Mouse (Mus musculus) embryo, embryonic 9.5 days (tissue): ENCODE data around the gene Ubxn6.
"Not testable (repeated sequence)": the region's sequence is repeated elsewhere in the genome, so short reads cannot be mapped to it uniquely, and the experiment has no call there.

ENCODE experiments used
- DNase-seq: peaks from one replicate; pipeline ENCODE4 v3.0.0-alpha.2; 2017; ENCODE audit errors: extremely low spot score

Ubxn6 gene

GRCm38 (mm10) chr17:56074827-56075208 is at the start of gene Ubxn6:
TSS of gene Ubxn6 (minus strand) at chr17:56075028.
- DNase-seq, result peak; percentile 92

- no peak for DNase-seq
Observed at GRCm38 (mm10) chr17:56123681-56124340, 49.0 kb upstream of the Ubxn6 start.

- DNase-seq, result no peak
Observed at GRCm38 (mm10) chr17:56123161-56123560, 48.3 kb upstream of the Ubxn6 start.

- no peak for DNase-seq
Observed at GRCm38 (mm10) chr17:56121826-56122225, 47.0 kb upstream of the Ubxn6 start, which contains the start of gene Lrg1. TSS of gene Lrg1 (minus strand) at chr17:56122001.

- DNase-seq, result no peak
Observed at GRCm38 (mm10) chr17:56119981-56120880, 45.4 kb upstream of the Ubxn6 start.

GRCm38 (mm10) chr17:56119431-56119830 is 44.6 kb upstream of the Ubxn6 start:
- no peak for DNase-seq

- peak; percentile 53 for DNase-seq
Observed at GRCm38 (mm10) chr17:56117251-56117710, 42.5 kb upstream of the Ubxn6 start, which contains the start of gene Plin5. TSS of gene Plin5 (minus strand) at chr17:56117596.

- no peak for DNase-seq
Observed at GRCm38 (mm10) chr17:56116193-56116592, 41.4 kb upstream of the Ubxn6 start.

GRCm38 (mm10) chr17:56112743-56113142 is 37.9 kb upstream of the Ubxn6 start:
- DNase-seq, result no peak

- DNase-seq, result peak; percentile 64
Observed at GRCm38 (mm10) chr17:56111864-56112263, 37.0 kb upstream of the Ubxn6 start.

GRCm38 (mm10) chr17:56111021-56111420 is 36.2 kb upstream of the Ubxn6 start:
- no peak for DNase-seq

GRCm38 (mm10) chr17:56110571-56110970 is 35.7 kb upstream of the Ubxn6 start:
- no peak for DNase-seq

- no peak for DNase-seq
Observed at GRCm38 (mm10) chr17:56109219-56110051, 34.6 kb upstream of the Ubxn6 start, which contains the start of gene Plin4. TSS of gene Plin4 (minus strand) at chr17:56109803.

GRCm38 (mm10) chr17:56108334-56109044 is 33.7 kb upstream of the Ubxn6 start:
- no peak for DNase-seq

GRCm38 (mm10) chr17:56107736-56108135 is 32.9 kb upstream of the Ubxn6 start:
- no peak for DNase-seq

- no peak for DNase-seq
Observed at GRCm38 (mm10) chr17:56106981-56107380, 32.2 kb upstream of the Ubxn6 start.

GRCm38 (mm10) chr17:56106436-56106835 is 31.6 kb upstream of the Ubxn6 start:
- DNase-seq, result not testable (repeated sequence)

GRCm38 (mm10) chr17:56104821-56105220 is 30.0 kb upstream of the Ubxn6 start:
- not testable (repeated sequence) for DNase-seq

GRCm38 (mm10) chr17:56103465-56104285 is 28.8 kb upstream of the Ubxn6 start:
- no peak for DNase-seq

- no peak for DNase-seq
Observed at GRCm38 (mm10) chr17:56102927-56103326, 28.1 kb upstream of the Ubxn6 start.
